10 mouse cellular contexts compared by ENCODE assay signal in the genomic region with DNA sequence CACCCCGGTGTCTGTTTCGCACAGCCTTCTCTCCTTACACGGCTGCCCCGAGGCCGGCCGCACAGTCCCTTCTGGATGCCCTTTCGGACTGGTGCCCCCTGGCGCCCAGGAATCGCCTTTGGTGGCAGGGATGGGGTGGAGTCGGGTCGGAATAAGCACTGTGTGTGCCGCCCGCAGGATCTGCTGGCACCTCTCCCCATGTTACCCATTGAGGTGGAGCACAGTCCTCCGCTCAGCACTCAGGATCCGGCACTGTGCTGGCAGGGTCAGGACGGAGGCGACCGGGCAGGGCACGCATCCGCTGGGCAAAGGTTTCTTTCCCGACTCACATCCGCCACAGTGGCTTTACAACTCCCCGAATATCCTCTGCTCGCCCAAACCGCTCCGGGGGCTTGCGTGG. TPM values are rescaled to one million over a fixed set of nuclear protein-coding genes. Genes with fewer than 3 reads are reported as not detected.
DNase-seq lines count a peak whose midpoint lies in the region; ATAC-seq and TF ChIP-seq lines count a peak whose summit lies in the region.
"Not testable (repeated sequence)": the region's sequence is repeated elsewhere in the genome, so short reads cannot be mapped to it uniquely, and the experiment has no call there.
"Had no signal": no experiment of that assay in that cellular context is flagged by ENCODE, and none has a peak within 500 bp of the region (broad histone marks: within the 10 kb centered on the region; RNA-seq: fewer than 3 reads in every experiment).

No protein-coding gene starts in this region.

- peaks cover 12% of the 10 kb centered on the region; the same call in 1 of the 2 replicates for H3K27me3 ChIP-seq in forebrain, embryonic 16.5 days (replicated peaks; ENCODE audit: control insufficient read depth, insufficient read depth, low read length)
- H3K27me3 ChIP-seq in heart, embryonic 13.5 days (replicated peaks) = peaks cover 40% of the 10 kb centered on the region
- not testable (repeated sequence) for H3K27me3 ChIP-seq in hindbrain, postnatal 0 days (ENCODE audit: insufficient read depth, low read length)
- peaks cover 39% of the 10 kb centered on the region for H3K27me3 ChIP-seq in neural tube, embryonic 13.5 days

- peak overlapping the region; percentile 33; the same call in 1 of the 2 replicates for H3K4me2 ChIP-seq in forebrain, embryonic 16.5 days (ENCODE audit: low read length)
- H3K4me2 ChIP-seq in heart, embryonic 13.5 days = peak overlapping the region; percentile 59
- peak overlapping the region; percentile 24; the same call in 1 of the 2 replicates for H3K4me2 ChIP-seq in hindbrain, postnatal 0 days (ENCODE audit: low read depth, low read length)
- peak overlapping the region; percentile 41 for H3K4me2 ChIP-seq in neural tube, embryonic 13.5 days

- not testable (repeated sequence) for H3K27ac ChIP-seq in forebrain, embryonic 16.5 days (ENCODE audit: low read length); heart, embryonic 13.5 days (replicated peaks); hindbrain, postnatal 0 days; neural tube, embryonic 13.5 days (replicated peaks)

- peak; percentile 26 for ATAC-seq in forebrain, embryonic 16.5 days
- not testable (repeated sequence) for ATAC-seq in heart, embryonic 13.5 days (ENCODE audit: extremely low read depth, insufficient number of reproducible peaks, low FRiP score, low TSS enrichment)
- peak; percentile 31 for ATAC-seq in hindbrain, postnatal 0 days
- peak; percentile 8; the same call in 1 of the 2 replicates for ATAC-seq in neural tube, embryonic 13.5 days (ENCODE audit: low read depth)

- TF ChIP-seq CTCF in hindbrain, postnatal 0 days (IDR thresholded peaks at IDR 0.05; ENCODE audit: low read depth) = not testable (repeated sequence)

- H3K9ac ChIP-seq in forebrain, embryonic 16.5 days (replicated peaks; ENCODE audit: low read depth, low read length); heart, embryonic 13.5 days; hindbrain, postnatal 0 days (replicated peaks; ENCODE audit: low read length); neural tube, embryonic 13.5 days: not testable (repeated sequence)

- 1% methylated on average over 13 of the region's 27 CpGs for WGBS in forebrain, embryonic 16.5 days
- 5% methylated on average over 17 of the region's 27 CpGs for WGBS in heart, embryonic 13.5 days
- 4% methylated on average over 14 of the region's 27 CpGs for WGBS in hindbrain, postnatal 0 days
- 6% methylated on average over 19 of the region's 27 CpGs for WGBS in neural tube, embryonic 13.5 days

- not testable (repeated sequence) for H3K4me3 ChIP-seq in forebrain, embryonic 16.5 days (replicated peaks; ENCODE audit: low read length)
- peak overlapping the region; percentile 31 for H3K4me3 ChIP-seq in heart, embryonic 13.5 days
- H3K4me3 ChIP-seq in hindbrain, postnatal 0 days (ENCODE audit: low read length) = peak overlapping the region; percentile 15; the same call in 1 of the 2 replicates
- H3K4me3 ChIP-seq in neural tube, embryonic 13.5 days = peak overlapping the region; percentile 20; the same call in 1 of the 2 replicates

- H3K4me1 ChIP-seq in forebrain, embryonic 16.5 days (replicated peaks; ENCODE audit: control insufficient read depth, insufficient read depth, low read length); heart, embryonic 13.5 days; hindbrain, postnatal 0 days (ENCODE audit: insufficient read depth, low read length); neural tube, embryonic 13.5 days (replicated peaks): not testable (repeated sequence)

- not testable (repeated sequence) for H3K36me3 ChIP-seq in forebrain, embryonic 16.5 days (ENCODE audit: control insufficient read depth, insufficient read depth); heart, embryonic 13.5 days; hindbrain, postnatal 0 days (ENCODE audit: insufficient read depth, low read length); neural tube, embryonic 13.5 days

- not testable (repeated sequence) for H3K9me3 ChIP-seq in forebrain, embryonic 16.5 days (ENCODE audit: control insufficient read depth, low read length); heart, embryonic 13.5 days; hindbrain, postnatal 0 days (ENCODE audit: low read length); neural tube, embryonic 13.5 days

- peak; percentile 25 for DNase-seq in cerebellum, adult 9-11 months
- DNase-seq in hindbrain, postnatal 0 days (ENCODE audit: low spot score) = not testable (repeated sequence)
- peak; percentile 50 to 59 for DNase-seq in layer of hippocampus, postnatal 10 days (ENCODE audit: low spot score in 2 of 2)
- DNase-seq in lung, postnatal 10 days = peak; percentile 47
- peak; percentile 28 for DNase-seq in thymus, postnatal 4 days

RNA-seq across cellular contexts. Expression of a gene that starts 13.2 kb away (rescaled TPM):
- polyA plus RNA-seq in forebrain, embryonic 16.5 days (2015; fragmentation: Nextera tagmentation; extraction: Ambion mirVana) = 6.7 and 7.6 TPM in 2 replicates
- polyA plus RNA-seq in heart, embryonic 13.5 days (2015; fragmentation: Nextera tagmentation; extraction: Ambion mirVana) = 6.9 and 9.1 TPM in 2 replicates
- total RNA-seq in hindbrain, postnatal 0 days (2014; rRNA removed) = 15.2 and 15.9 TPM in 2 replicates
- polyA plus RNA-seq in hindbrain, postnatal 0 days (2015; fragmentation: Nextera tagmentation; extraction: Ambion mirVana) = 14.1 and 15.5 TPM in 2 replicates
- total RNA-seq in layer of hippocampus, postnatal 10 days (2021) = 10 to 100 TPM; 10.5 to 12.7 TPM
- polyA plus RNA-seq in neural tube, embryonic 13.5 days (2015; fragmentation: Nextera tagmentation; extraction: Ambion mirVana) = 9.0 and 10.9 TPM in 2 replicates

RNA-seq across cellular contexts. Expression of a gene that starts 35.8 kb away (rescaled TPM):
- 5.3 and 6.4 TPM in 2 replicates for polyA plus RNA-seq in forebrain, embryonic 16.5 days (2015; fragmentation: Nextera tagmentation; extraction: Ambion mirVana)
- polyA plus RNA-seq in heart, embryonic 13.5 days (2015; fragmentation: Nextera tagmentation; extraction: Ambion mirVana) = 2.8 TPM in 2 replicates
- total RNA-seq in hindbrain, postnatal 0 days (2014; rRNA removed) = 2.7 and 6.7 TPM in 2 replicates
- polyA plus RNA-seq in hindbrain, postnatal 0 days (2015; fragmentation: Nextera tagmentation; extraction: Ambion mirVana) = 12.2 and 15.3 TPM in 2 replicates
- 1 to 10 TPM; 3.1 to 3.3 TPM for total RNA-seq in layer of hippocampus, postnatal 10 days (2021)
- polyA plus RNA-seq in neural tube, embryonic 13.5 days (2015; fragmentation: Nextera tagmentation; extraction: Ambion mirVana) = 2.8 and 2.9 TPM in 2 replicates
- total RNA-seq: ES-E14 had no signal

RNA-seq across cellular contexts. Expression of a gene that starts 59.2 kb away (rescaled TPM):
- polyA plus RNA-seq in forebrain, embryonic 16.5 days (2015; fragmentation: Nextera tagmentation; extraction: Ambion mirVana) = 0.22 and 0.32 TPM in 2 replicates
- 0.37 and 0.85 TPM in 2 replicates for polyA plus RNA-seq in heart, embryonic 13.5 days (2015; fragmentation: Nextera tagmentation; extraction: Ambion mirVana)
- total RNA-seq in hindbrain, postnatal 0 days (2014; rRNA removed) = 0.58 TPM in 1 of 2 replicates, not detected in the other
- polyA plus RNA-seq in hindbrain, postnatal 0 days (2015; fragmentation: Nextera tagmentation; extraction: Ambion mirVana) = 0.55 and 0.71 TPM in 2 replicates
- total RNA-seq in layer of hippocampus, postnatal 10 days (2021) = not detected
- not detected in 2 replicates for polyA plus RNA-seq in neural tube, embryonic 13.5 days (2015; fragmentation: Nextera tagmentation; extraction: Ambion mirVana)
- total RNA-seq: gastrocnemius, adult 8-10 months had no signal
